Mouse (Mus musculus): ENCODE data around the gene Ogt.

DNA sequence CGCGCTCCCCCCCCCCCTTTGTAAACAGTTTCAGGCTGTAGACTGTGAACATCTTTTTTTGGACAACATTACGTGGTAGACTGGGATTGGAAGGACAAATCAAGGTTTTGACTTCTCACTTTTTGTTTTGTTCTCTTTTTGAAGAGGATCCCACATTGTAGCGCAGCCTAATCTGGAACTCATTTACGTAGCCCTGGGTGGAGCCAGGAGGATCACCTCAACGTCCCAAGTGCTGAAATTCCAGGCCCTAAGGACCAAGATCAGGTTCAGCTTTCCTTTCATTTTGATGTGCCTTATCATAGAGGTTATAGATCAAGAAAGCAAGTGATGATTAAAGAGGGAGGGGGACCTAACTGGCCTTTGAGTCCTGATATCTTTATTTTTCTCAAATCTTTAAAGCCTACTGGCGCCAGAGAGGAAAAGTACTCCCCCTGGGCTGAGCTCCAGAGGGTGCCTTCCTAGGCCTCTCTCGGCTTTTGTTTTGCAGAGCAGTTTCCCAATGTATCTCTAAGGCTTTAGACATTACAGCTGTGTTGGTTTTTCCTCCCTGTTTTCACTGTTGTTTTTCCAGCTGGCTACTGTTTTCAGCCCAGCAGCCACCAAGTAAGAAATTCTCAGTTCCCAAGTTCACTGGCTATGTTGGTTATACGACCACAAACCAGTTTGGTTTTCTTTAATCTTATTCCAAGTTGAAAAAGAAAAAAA lies 2.9 kb upstream of the Ogt start:
- TF ChIP-seq CTCF (IDR thresholded peaks at IDR 0.05; ENCODE audit: low read depth) (no peak), EP300 (IDR thresholded peaks at IDR 0.05; ENCODE audit: low read depth) (no peak)
